Mouse (Mus musculus) kidney, embryonic 14.5 days (tissue): ENCODE measurements around the gene Zfp382. TPM values are rescaled to one million over a fixed set of nuclear protein-coding genes. Genes with fewer than 3 reads are reported as not detected.
"Not testable (repeated sequence)": the region's sequence is repeated elsewhere in the genome, so short reads cannot be mapped to it uniquely, and the experiment has no call there.

Experiments
- ATAC-seq: fragments of 200-750 bp; cut with Nextera tagmentation; 2 replicates; pipeline ENCODE4 v1.8.0; 2017; ENCODE audit warnings: moderate number of reproducible peaks, mild to moderate bottlenecking, moderate TSS enrichment, moderate library complexity; ENCODE audit not compliant: low FRiP score, low TSS enrichment
- H3K27ac ChIP-seq: fragments of 300-500 bp; sonication (generic); 2 replicates; pipeline ENCODE4 v1.5.1; 2014; ENCODE audit warnings: low read depth, mild to moderate bottlenecking, low read length, moderate library complexity, mixed read lengths
- H3K27me3 ChIP-seq: fragments of 300-500 bp; sonication (generic); 2 replicates; pipeline ENCODE4 v1.6.1; 2014; ENCODE audit warnings: mild to moderate bottlenecking, low read length; ENCODE audit not compliant: control insufficient read depth, insufficient read depth
- H3K36me3 ChIP-seq: fragments of 300-500 bp; sonication (generic); 2 replicates; pipeline ENCODE4 v1.6.1; 2014; ENCODE audit warnings: low read length, mixed read lengths; ENCODE audit not compliant: control insufficient read depth, insufficient read depth
- H3K4me1 ChIP-seq: fragments of 300-500 bp; sonication (generic); 2 replicates; pipeline ENCODE4 v1.6.1; 2014; ENCODE audit warnings: low read length, mixed read lengths; ENCODE audit not compliant: control insufficient read depth, insufficient read depth
- H3K4me2 ChIP-seq: fragments of 300-500 bp; sonication (generic); replicated peaks from 2 replicates; pipeline ENCODE4 v1.6.1; 2014; ENCODE audit warnings: low read depth, mild to moderate bottlenecking, low read length
- H3K4me3 ChIP-seq: fragments of 300-500 bp; sonication (generic); 2 replicates; pipeline ENCODE4 v1.5.1; 2014; ENCODE audit warnings: mild to moderate bottlenecking, low read length
- H3K9ac ChIP-seq: fragments of 300-500 bp; sonication (generic); 2 replicates; pipeline ENCODE4 v1.6.1; 2014; ENCODE audit warnings: low read depth, mild to moderate bottlenecking, low read length, moderate library complexity
- H3K9me3 ChIP-seq: fragments of 300-500 bp; sonication (generic); 2 replicates; pipeline ENCODE4 v1.6.1; 2016; ENCODE audit warnings: low read length; ENCODE audit not compliant: control insufficient read depth
- WGBS: fragments of 180-500 bp; shearing (Covaris S2); extraction: QIAGEN DNeasy Blood & Tissue Kit; methylation state at CpG from one replicate; pipeline ENCODE4 v1.1.7; 2014; 5-methylcytosine and 5-hydroxymethylcytosine counted together
- polyA plus RNA-seq: library from polyadenylated mRNA; unstranded; fragments of >200 nt; fragmentation: Nextera tagmentation; extraction: Ambion mirVana; gene quantifications from 2 replicates; pipeline ENCODE4 v1.2.1, GENCODE M21; 2014

Zfp382 gene
- polyA plus RNA-seq, 1 experiment from 2014 or later: 6.1 TPM

- Histone ChIP-seq H3K9me3 (no peaks in the 10 kb centered on the region), H3K4me3 (peak overlapping the region; percentile 77), H3K9ac (peak overlapping the region; percentile 91; the same call in 1 of the 2 replicates), H3K4me2 (peak overlapping the region; percentile 45), H3K27ac (0 out of 2 replicates have a peak overlapping the region, but pooled peaks have one; percentile 97), H3K27me3 (no peaks in the 10 kb centered on the region), H3K36me3 (peaks cover 9% of the 10 kb centered on the region; the same call in 1 of the 2 replicates), H3K4me1 (peaks cover 18% of the 10 kb centered on the region)
- WGBS: 80% methylated on average over 6 of the region's 6 CpGs
- ATAC-seq: no peak
Measured at GRCm38 (mm10) chr7:30093918-30094415, 27.8 kb upstream of the Zfp382 start.

- WGBS: under 1% methylated on average over 26 of the region's 26 CpGs
- Histone ChIP-seq H3K4me3 (peak within 1 kb of the TSS; percentile 77), H3K9me3 (no peaks in the 10 kb centered on the region), H3K9ac (peak within 1 kb of the TSS; percentile 91), H3K27ac (peak within 1 kb of the TSS; percentile 97), H3K27me3 (no peaks in the 10 kb centered on the region), H3K4me2 (peak within 1 kb of the TSS; percentile 52), H3K4me1 (peaks cover 12% of the 10 kb centered on the region; the same call in 1 of the 2 replicates), H3K36me3 (peaks cover 17% of the 10 kb centered on the region)
- peak; percentile 81 for ATAC-seq
Measured at GRCm38 (mm10) chr7:30094646-30095429, 26.9 kb upstream of the Zfp382 start, which contains the start of gene Zfp260. TSS of gene Zfp260 (plus strand) at chr7:30094777.

DNA sequence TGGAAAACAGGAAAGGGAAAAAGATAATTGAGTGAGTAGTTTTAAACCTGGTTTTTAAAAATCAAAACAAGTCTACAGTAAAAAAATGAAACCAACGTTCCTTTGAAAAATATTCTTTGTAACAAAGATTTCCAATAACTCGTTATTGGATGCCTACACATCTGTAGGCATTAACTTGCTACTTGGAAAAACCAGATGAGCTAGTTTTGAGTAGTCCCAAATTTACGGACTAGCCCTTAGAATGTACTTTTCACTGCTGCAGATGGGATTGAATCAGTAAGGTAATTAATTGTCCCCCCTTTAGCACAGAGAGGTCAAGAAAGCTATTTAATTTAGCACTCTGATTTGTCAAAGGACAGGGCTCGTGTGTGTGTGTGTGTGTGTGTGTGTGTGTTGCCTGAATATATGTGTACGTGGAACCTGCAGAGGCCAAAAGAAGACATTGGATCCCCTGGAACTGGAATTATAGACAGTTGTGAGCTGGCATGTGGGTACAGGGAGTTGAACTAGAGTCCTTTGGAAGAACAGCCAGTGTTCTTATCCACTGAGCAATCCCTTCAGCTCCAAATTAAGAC lies 26.1 kb upstream of the Zfp382 start:
- Histone ChIP-seq H3K4me2 (peak overlapping the region; percentile 52), H3K9ac (peak overlapping the region; percentile 91), H3K27me3 (no peaks in the 10 kb centered on the region), H3K27ac (no peak overlapping the region; the same call in 1 of the 2 replicates), H3K36me3 (peaks cover 24% of the 10 kb centered on the region), H3K4me3 (peak overlapping the region; percentile 77), H3K4me1 (peaks cover 12% of the 10 kb centered on the region; the same call in 1 of the 2 replicates), H3K9me3 (no peaks in the 10 kb centered on the region)
- 2% methylated on average over 5 of the region's 5 CpGs for WGBS
- no peak for ATAC-seq

GRCm38 (mm10) chr7:30099297-30099696 lies 22.4 kb upstream of the Zfp382 start:
- H3K9ac ChIP-seq: no peak overlapping the region
- WGBS: 95% methylated on average over 13 of the region's 13 CpGs
- peaks cover 51% of the 10 kb centered on the region for H3K36me3 ChIP-seq
- no peak overlapping the region for H3K27ac ChIP-seq
- ATAC-seq: no peak
- H3K4me1 ChIP-seq: peaks cover 12% of the 10 kb centered on the region; the same call in 1 of the 2 replicates
- H3K4me3 ChIP-seq: no peak overlapping the region
- peaks cover 16% of the 10 kb centered on the region for H3K9me3 ChIP-seq
- H3K27me3 ChIP-seq: no peaks in the 10 kb centered on the region
- no peak overlapping the region for H3K4me2 ChIP-seq

GRCm38 (mm10) chr7:30116076-30116475 lies 5.7 kb upstream of the Zfp382 start:
- Histone ChIP-seq H3K4me2 (no peak overlapping the region), H3K4me1 (no peaks in the 10 kb centered on the region), H3K27ac (no peak overlapping the region), H3K4me3 (no peak overlapping the region), H3K9me3 (peaks cover 25% of the 10 kb centered on the region; the same call in 1 of the 2 replicates), H3K36me3 (no peaks in the 10 kb centered on the region), H3K27me3 (no peaks in the 10 kb centered on the region), H3K9ac (no peak overlapping the region)
- no peak for ATAC-seq
- 93% methylated on average over 5 of the region's 5 CpGs for WGBS

- not testable (repeated sequence) for H3K4me3 ChIP-seq, ATAC-seq, H3K9ac ChIP-seq, H3K36me3 ChIP-seq, H3K27ac ChIP-seq, H3K4me1 ChIP-seq, H3K27me3 ChIP-seq, H3K4me2 ChIP-seq
- 95% methylated on average over 12 of the region's 12 CpGs for WGBS
- peaks cover 25% of the 10 kb centered on the region; the same call in 1 of the 2 replicates for H3K9me3 ChIP-seq
Measured at GRCm38 (mm10) chr7:30117935-30118334, 3.8 kb upstream of the Zfp382 start.

- H3K9ac ChIP-seq: peak overlapping the region; percentile 65
- no peaks in the 10 kb centered on the region for H3K4me1 ChIP-seq
- 5% methylated on average over 15 of the region's 15 CpGs for WGBS
- peaks cover 10% of the 10 kb centered on the region for H3K36me3 ChIP-seq
- no peaks in the 10 kb centered on the region for H3K27me3 ChIP-seq
- peak overlapping the region; percentile 70 for H3K4me3 ChIP-seq
- H3K9me3 ChIP-seq: no peaks in the 10 kb centered on the region; the same call in 1 of the 2 replicates
- H3K27ac ChIP-seq: 0 out of 2 replicates have a peak overlapping the region, but pooled peaks have one; percentile 15
- H3K4me2 ChIP-seq: peak overlapping the region; percentile 63
- peak; percentile 33 for ATAC-seq
Measured at GRCm38 (mm10) chr7:30122188-30122530, 417 bp downstream of the Zfp382 start.

DNA sequence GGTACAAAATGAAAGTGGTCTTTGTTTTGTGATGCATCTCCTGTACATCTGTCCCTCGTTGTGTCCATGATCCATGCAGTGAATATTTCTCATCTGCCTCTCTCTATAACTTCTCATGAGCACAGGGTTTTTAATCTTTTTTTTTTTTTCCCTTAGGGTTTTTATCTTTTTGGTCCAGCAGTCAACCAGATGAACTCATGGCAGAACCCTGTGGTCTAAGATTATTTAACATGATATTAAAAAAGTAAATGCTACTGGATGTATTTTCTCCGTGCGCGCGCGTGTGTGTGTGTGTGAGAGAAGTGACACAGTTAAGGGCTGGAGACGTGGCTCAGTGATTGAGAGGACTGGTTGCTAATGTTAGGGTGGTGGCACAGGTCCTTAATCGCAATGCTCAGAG lies 8.2 kb downstream of the Zfp382 start:
- no peaks in the 10 kb centered on the region for H3K4me1 ChIP-seq
- 0 out of 2 replicates have a peak, but pooled peaks cover 4% of the 10 kb centered on the region for H3K9me3 ChIP-seq
- H3K4me2 ChIP-seq: no peak overlapping the region
- WGBS: 97% methylated on average over 8 of the region's 8 CpGs
- no peaks in the 10 kb centered on the region for H3K27me3 ChIP-seq
- H3K9ac ChIP-seq: no peak overlapping the region
- no peak for ATAC-seq
- H3K4me3 ChIP-seq: no peak overlapping the region
- peaks cover 49% of the 10 kb centered on the region for H3K36me3 ChIP-seq
- H3K27ac ChIP-seq: no peak overlapping the region

GRCm38 (mm10) chr7:30132396-30132795 lies 10.7 kb downstream of the Zfp382 start:
- Histone ChIP-seq H3K27ac (no peak overlapping the region), H3K4me3 (no peak overlapping the region), H3K9me3 (0 out of 2 replicates have a peak, but pooled peaks cover 4% of the 10 kb centered on the region), H3K4me1 (no peaks in the 10 kb centered on the region), H3K9ac (no peak overlapping the region), H3K4me2 (no peak overlapping the region), H3K27me3 (no peaks in the 10 kb centered on the region), H3K36me3 (peaks cover 45% of the 10 kb centered on the region)
- 92% methylated on average over 4 of the region's 4 CpGs for WGBS
- no peak for ATAC-seq
